Mouse (Mus musculus) liver, postnatal 0 days (tissue): ENCODE results near the gene Bmpr1a.

Source experiments
- CTCF ChIP-seq: sonication (generic); IDR thresholded peaks from 2 replicates; pipeline ENCODE4 v1.5.1; 2016; ENCODE audit warnings: antibody characterized with exemption, low read depth
- EP300 ChIP-seq: IDR thresholded peaks from 2 replicates; pipeline ENCODE4 v1.6.1; 2016; ENCODE audit warnings: antibody characterized with exemption, low read depth, mild to moderate bottlenecking

GRCm38 (mm10) chr14:34410716-34411115, 92.4 kb downstream of the Bmpr1a start:
- TF ChIP-seq CTCF (no peak), EP300 (no peak)
